In the genomic region with DNA sequence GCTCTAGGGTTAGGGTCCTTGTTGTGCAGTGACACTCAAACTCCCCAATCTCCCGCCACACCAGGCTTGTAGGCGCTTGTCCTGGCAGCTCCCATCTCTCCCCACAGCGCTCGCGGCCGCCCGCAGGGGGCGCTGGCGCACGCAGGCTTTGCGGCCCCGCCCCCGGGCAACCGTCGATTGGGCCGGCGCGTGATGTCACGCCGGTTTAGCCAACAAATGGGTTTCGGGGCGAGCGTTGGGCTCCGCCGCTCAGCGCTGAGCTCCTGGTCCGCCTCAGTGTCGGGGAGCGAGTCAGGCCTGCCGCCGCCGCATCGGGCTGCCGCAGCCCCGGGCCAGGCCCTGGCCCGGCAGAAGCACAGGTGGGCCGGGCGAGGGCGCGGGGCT, we compare ENCODE assay signal across 8 mouse cellular contexts. TPM values are rescaled to one million over a fixed set of nuclear protein-coding genes. Genes with fewer than 3 reads are reported as not detected.
A peak's percentile ranks its signal among the peaks of the same experiment; 100 is the strongest.
DNase-seq lines count a peak whose midpoint lies in the region.

No protein-coding gene starts in this region.

- H3K4me1 ChIP-seq in megakaryocyte, embryonic 14.5 days, result peaks cover 38% of the 10 kb centered on the region

- DNase-seq in adrenal gland, adult (ENCODE audit: inconsistent age in 2 of 2, low spot score in 1 of 2), result peak; percentile 97 to 99
- peak; percentile 93 for DNase-seq in embryo, embryonic 10 days (ENCODE audit: low spot score)
- DNase-seq in gastrocnemius, postnatal 10 days, result peak; percentile 97
- DNase-seq in induced T-regulatory cell, adult 2 months (ENCODE audit: low read depth), result peak; percentile 96
- DNase-seq in left cerebral cortex, adult 8-10 months (ENCODE audit: low spot score in 2 of 2), result peak; percentile 94 to 95
- DNase-seq in right cerebral cortex, adult 2 months (ENCODE audit: low spot score in 2 of 2), result peak; percentile 97 to 98
- peak; percentile 75 for DNase-seq in urinary bladder, postnatal 10 days (ENCODE audit: low spot score)

- peak overlapping the region; percentile 98 for H3K4me3 ChIP-seq in megakaryocyte, embryonic 14.5 days (replicated peaks)

- H3K9me3 ChIP-seq in megakaryocyte, embryonic 14.5 days, result no peaks in the 10 kb centered on the region

- peaks cover 4% of the 10 kb centered on the region for H3K27me3 ChIP-seq in megakaryocyte, embryonic 14.5 days (replicated peaks)

- no peaks in the 10 kb centered on the region for H3K36me3 ChIP-seq in megakaryocyte, embryonic 14.5 days (replicated peaks; ENCODE audit: low read length)

RNA-seq across cellular contexts. Expression of a gene that starts 22.1 kb away (rescaled TPM):
- total RNA-seq in gastrocnemius, postnatal 10 days (2021), result 10 to 100 TPM; 12.9 to 14.4 TPM
- total RNA-seq in left cerebral cortex, adult 8-10 months (2022), result 100 to 1,000 TPM in 1 of 4 experiments, 10 to 100 TPM in 3; 80.4 to 102 (median 92.3) TPM
- 4.2 and 4.8 TPM in 2 replicates for polyA plus RNA-seq in megakaryocyte, embryonic 14.5 days (2012; ENCODE audit: insufficient read depth, low replicate concordance)

RNA-seq across cellular contexts. Expression of a gene that starts 54.1 kb away (rescaled TPM):
- total RNA-seq in gastrocnemius, postnatal 10 days (2021), result 10 to 100 TPM in 1 of 2 experiments, 1 to 10 TPM in 1; 5.0 to 10.0 TPM
- 1 to 10 TPM in 1 of 4 experiments, under 1 TPM in 3; 0.34 to 1.2 (median 0.42) TPM for total RNA-seq in left cerebral cortex, adult 8-10 months (2022)
- 4.1 and 11.0 TPM in 2 replicates for polyA plus RNA-seq in megakaryocyte, embryonic 14.5 days (2012; ENCODE audit: insufficient read depth, low replicate concordance)

Comparison
In these comparisons a context has a peak if more than half of its experiments do, and no peak if none do; other contexts are left out.
1. Peak in every context shown above with its lines: DNase-seq and H3K4me3 ChIP-seq.
2. RNA of a gene that starts 22.1 kb away (total RNA-seq): 80.4 to 102 TPM in left cerebral cortex, adult 8-10 months; 12.9 to 14.4 TPM in gastrocnemius, postnatal 10 days; every median in the first group is over 4 times any median in the second.